Mouse (Mus musculus) heart, postnatal 25 days (tissue): Measurements from ENCODE around the gene Pagr1a. TPM values are rescaled to one million over a fixed set of nuclear protein-coding genes. Genes with fewer than 3 reads are reported as not detected.

Experiments
- DNase-seq: peaks from one replicate; pipeline ENCODE4 v3.0.0; 2022; ENCODE audit warnings: low spot score
- intact Hi-C: fragments of 180-260 bp; cut with DNase I; formaldehyde crosslinking; loops from one replicate; pipeline ENCODE4 v1.15.1; 2025
- total RNA-seq, 2 experiments: library from RNA; stranded (reverse); gene quantifications; 2 replicates each; pipeline ENCODE4 v1.2.3; 2021

Pagr1a gene
- total RNA-seq, 2 experiments from 2014 or later, result 12.5 to 12.9 TPM

GRCm38 (mm10) chr7:127008239-127009019, 8.7 kb downstream of the Pagr1a start:
- intact Hi-C loops, result loop anchor here (5.0 kb wide), 1 partner anchor 94 kb away; no protein-coding TSS in a partner anchor
- DNase-seq, result peak; percentile 84

GRCm38 (mm10) chr7:127007313-127008024, 9.7 kb downstream of the Pagr1a start:
- intact Hi-C loops, result loop anchor here (5.0 kb wide), 1 partner anchor 95 kb away; no protein-coding TSS in a partner anchor
- DNase-seq, result no peak

GRCm38 (mm10) chr7:127004122-127004875, 12.9 kb downstream of the Pagr1a start:
- DNase-seq, result no peak
- intact Hi-C loops, result no loop called here

- DNase-seq, result no peak
- intact Hi-C loops, result no loop called here
These were observed 13.5 kb downstream of the Pagr1a start for GRCm38 (mm10) chr7:127003620-127004019.

- no peak for DNase-seq
- intact Hi-C loops, result no loop called here
These were observed 17.6 kb downstream of the Pagr1a start for GRCm38 (mm10) chr7:126999568-126999967.

- intact Hi-C loops, result no loop called here
- no peak for DNase-seq
These were observed 20.7 kb downstream of the Pagr1a start for GRCm38 (mm10) chr7:126996449-126996848.

GRCm38 (mm10) chr7:126988816-126989215, 28.3 kb downstream of the Pagr1a start:
- DNase-seq, result no peak
- intact Hi-C loops, result loop anchor here (5.0 kb wide), 1 partner anchor 113 kb away; no protein-coding TSS in a partner anchor

GRCm38 (mm10) chr7:126986319-126986718, 30.8 kb downstream of the Pagr1a start:
- intact Hi-C loops, result loop anchor here (5.0 kb wide), 1 partner anchor 116 kb away; no protein-coding TSS in a partner anchor
- no peak for DNase-seq

- intact Hi-C loops, result loop anchor here (1.0 to 5.0 kb wide), 2 partner anchors 20 to 117 kb away; no protein-coding TSS in a partner anchor
- DNase-seq, result no peak
These were observed 32.3 kb downstream of the Pagr1a start for GRCm38 (mm10) chr7:126984667-126985444.

- no peak for DNase-seq
- intact Hi-C loops, result no loop called here
These were observed 34.0 kb downstream of the Pagr1a start for GRCm38 (mm10) chr7:126983113-126983512.

- intact Hi-C loops, result no loop called here
These were observed 35.1 kb downstream of the Pagr1a start for GRCm38 (mm10) chr7:126982054-126982453.

GRCm38 (mm10) chr7:126981601-126982000, 35.6 kb downstream of the Pagr1a start:
- DNase-seq, result no peak
- intact Hi-C loops, result no loop called here

More at GRCm38 (mm10) chr7:126982054-126982453, 35.1 kb downstream of the Pagr1a start:
- no peak for DNase-seq

- intact Hi-C loops, result no loop called here
- DNase-seq, result no peak
These were observed 38.3 kb downstream of the Pagr1a start for GRCm38 (mm10) chr7:126978841-126979240.

GRCm38 (mm10) chr7:126976878-126977459, 40.2 kb downstream of the Pagr1a start:
- intact Hi-C loops, result loop anchor here (2.0 kb wide), 1 partner anchor 38 kb away; the partner anchor contains the start of gene Mvp
- no peak for DNase-seq

GRCm38 (mm10) chr7:126975950-126976866, 40.9 kb downstream of the Pagr1a start, which contains the start of gene Cdiptos:
Cdiptos (minus strand) TSS chr7:126976098.
- DNase-seq, result peak; percentile 88
- intact Hi-C loops, result loop anchor here (2.0 kb wide), 1 partner anchor 39 kb away; the partner anchor contains the start of gene Mvp

- intact Hi-C loops, result no loop called here
- no peak for DNase-seq
These were observed 41.4 kb downstream of the Pagr1a start, which contains the start of gene Cdipt for GRCm38 (mm10) chr7:126975893-126975949. Cdipt (plus strand) TSS chr7:126975914.

GRCm38 (mm10) chr7:126975493-126975892, 41.7 kb downstream of the Pagr1a start:
- intact Hi-C loops, result no loop called here
- peak; percentile 28 for DNase-seq

GRCm38 (mm10) chr7:126967361-126967760, 49.8 kb downstream of the Pagr1a start:
- intact Hi-C loops, result no loop called here
- no peak for DNase-seq
